Mouse (Mus musculus): ENCODE data around the gene Cyb5rl.

The Cyb5rl gene

GRCm38 (mm10) chr4:107066252-107067124, at the start of gene Cyb5rl, which contains the start of gene Mrpl37:
Gene Cyb5rl, plus strand, starts transcription at chr4:107066988.
Gene Mrpl37, minus strand, starts transcription at chr4:107066868.
- in situ Hi-C loops (cut with MboI, MseI): loop anchor here (10.0 kb wide), 2 partner anchors 232 to 762 kb away; no protein-coding TSS in a partner anchor

- in situ Hi-C loops (cut with MboI, MseI): loop anchor here (10.0 kb wide), 1 partner anchor 118 kb away; no protein-coding TSS in a partner anchor
These were observed 49.5 kb upstream of the Cyb5rl start for GRCm38 (mm10) chr4:107017257-107017656.

DNA sequence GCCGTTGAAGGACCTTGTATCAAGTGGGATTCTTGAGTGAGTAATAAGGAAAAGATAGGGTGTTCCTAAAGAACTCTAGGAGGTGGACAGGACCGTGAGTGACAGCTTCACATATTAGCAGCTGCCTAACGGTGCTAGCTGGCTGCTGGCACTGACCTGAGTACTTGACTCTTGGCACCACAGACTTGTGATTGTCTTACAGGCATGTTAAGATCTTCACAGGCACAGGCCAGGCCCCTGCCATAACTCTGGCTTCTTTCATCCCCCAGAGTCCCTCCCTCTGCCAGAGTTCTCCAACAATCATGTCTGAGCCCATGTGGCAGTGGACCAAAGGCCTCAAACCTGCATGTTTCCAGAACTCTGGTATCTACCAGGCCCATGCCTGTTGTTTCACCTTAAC, 48.3 kb upstream of the Cyb5rl start:
- in situ Hi-C loops (cut with MboI, MseI): loop anchor here (10.0 kb wide), 1 partner anchor 116 kb away; no protein-coding TSS in a partner anchor

DNA sequence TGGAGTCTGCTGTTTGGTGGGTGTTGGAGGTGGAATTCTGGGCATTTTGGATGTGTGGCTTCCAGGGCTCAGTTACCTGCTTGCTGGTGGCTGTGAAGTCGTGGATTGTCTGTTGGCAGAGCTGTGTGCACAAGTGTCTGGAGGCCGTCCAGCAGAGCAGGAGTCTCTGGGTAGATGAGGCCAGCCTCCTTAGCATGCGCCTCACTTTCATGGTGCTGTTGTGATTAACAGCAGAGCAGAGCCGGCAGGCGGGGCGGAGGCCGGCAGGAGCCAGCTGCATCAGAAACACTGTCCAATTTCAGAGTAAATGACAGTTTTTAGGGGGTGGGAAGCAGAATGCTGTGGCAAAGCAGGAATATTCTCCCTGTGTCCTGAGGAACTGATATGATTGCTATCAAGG, 47.8 kb upstream of the Cyb5rl start:
- in situ Hi-C loops (cut with MboI, MseI): loop anchor here (10.0 kb wide), 1 partner anchor 116 kb away; no protein-coding TSS in a partner anchor

DNA sequence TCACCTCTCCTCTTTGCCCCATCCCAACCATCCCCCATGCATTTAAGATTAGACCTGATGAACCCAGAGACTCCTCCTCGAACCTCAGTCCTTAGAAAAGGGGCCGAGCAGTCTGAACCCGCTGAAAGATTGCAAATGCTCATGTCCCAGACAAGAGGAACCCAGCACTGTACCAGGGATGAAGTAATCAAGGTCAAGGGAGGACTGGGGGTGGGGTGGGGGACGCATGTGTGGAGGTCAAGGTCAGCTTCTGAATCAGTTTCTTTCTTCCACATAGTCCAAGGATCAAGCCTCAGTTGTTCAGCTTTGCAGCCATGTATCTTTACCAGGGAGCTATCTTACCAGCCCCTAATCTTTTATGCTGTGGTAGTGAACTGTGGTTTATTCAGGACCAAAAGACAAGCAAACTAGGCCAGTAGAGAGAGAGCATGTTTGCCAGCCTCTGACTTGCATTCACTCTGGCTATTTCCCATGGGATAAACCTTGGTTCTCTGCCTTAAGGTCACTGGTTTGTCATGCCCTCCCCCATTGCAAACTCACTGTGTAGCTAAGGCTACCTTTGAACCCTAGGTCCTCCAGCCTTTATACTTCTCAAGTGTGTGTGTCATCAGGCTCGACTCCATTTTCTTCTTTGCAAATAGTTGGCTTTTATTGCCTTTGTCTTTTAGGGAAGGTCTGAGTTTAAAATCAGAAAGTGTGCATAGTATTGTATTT, 46.3 kb upstream of the Cyb5rl start:
- in situ Hi-C loops (cut with MboI, MseI): no loop called here

DNA sequence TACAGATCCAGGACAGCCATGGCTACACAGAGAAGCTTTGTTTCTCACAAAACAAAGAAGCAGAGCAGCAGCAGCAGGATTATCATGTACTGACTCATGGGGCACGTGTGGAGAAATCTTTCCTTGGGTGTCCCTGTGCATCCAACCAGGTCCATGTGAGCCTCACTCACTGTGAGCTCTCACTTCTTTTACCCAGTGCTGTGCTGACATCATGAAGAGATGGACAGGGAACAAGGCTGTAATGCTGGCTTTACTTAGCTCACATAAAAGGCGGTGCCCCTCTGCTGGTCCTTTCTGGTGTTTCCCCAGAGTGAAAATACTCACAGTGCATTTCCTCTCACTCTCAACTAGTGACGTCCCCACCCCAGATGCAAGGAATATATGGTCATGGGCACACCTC, 45.3 kb upstream of the Cyb5rl start:
- in situ Hi-C loops (cut with MboI, MseI): no loop called here

DNA sequence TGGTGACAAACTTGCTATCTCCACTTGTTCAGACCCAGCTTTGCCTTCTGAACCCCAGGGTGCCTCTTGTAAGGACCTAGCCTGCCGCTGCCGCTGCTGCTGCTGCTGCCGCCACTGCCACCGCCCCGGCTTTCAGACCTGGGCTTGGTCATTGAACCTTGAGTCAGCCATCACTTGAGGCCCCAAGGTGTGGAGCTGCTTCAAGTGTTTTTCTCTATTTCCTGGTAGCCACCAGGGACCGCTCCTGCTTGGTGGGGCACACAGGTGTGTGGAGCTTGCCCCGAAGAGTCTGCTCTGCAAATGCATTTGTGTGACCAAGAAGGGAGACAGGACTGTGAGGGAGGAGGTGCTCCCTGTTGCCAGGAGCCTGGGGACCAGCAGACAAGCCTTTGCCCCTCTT, 41.9 kb upstream of the Cyb5rl start:
- in situ Hi-C loops (cut with MboI, MseI): no loop called here

DNA sequence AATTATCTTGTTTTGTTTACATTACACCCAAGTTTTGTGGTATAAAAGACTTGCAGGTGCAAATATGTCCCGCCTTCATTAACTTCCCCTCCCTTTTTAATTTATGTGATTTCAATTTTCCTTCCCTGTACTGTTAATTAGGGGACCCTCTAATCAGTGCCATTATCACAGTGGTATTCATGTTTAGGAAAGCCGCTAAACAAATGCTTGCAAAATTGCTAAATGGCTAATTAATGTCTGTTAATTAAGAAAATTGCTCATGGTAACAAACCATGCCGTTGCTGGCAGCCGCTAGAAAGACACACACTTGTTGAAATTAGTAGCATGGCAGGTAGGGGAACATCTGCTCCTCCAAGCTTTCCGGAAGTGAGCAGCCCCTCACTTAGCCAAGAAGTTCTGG, 41.4 kb upstream of the Cyb5rl start:
- in situ Hi-C loops (cut with MboI, MseI): no loop called here

DNA sequence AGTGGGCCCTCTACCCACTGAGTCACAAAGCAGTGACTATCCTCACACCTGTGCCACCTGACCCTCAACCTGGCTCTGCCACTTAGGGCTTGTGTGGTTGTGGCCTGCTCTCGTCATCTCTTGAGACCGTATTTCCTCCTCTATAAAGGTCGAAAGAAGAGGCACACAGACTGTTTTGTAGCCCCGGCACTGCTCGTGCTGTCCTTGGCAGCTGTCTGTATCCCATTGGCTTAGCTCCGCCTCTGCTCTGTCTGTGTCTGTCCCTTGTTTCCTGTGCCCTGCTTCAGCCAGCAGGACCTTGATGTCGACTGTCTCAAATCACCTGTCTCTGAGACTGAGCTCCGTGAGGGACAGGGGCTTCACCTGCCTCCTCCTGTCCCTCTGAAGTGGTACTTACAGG, 40.3 kb upstream of the Cyb5rl start:
- in situ Hi-C loops (cut with MboI, MseI): no loop called here

DNA sequence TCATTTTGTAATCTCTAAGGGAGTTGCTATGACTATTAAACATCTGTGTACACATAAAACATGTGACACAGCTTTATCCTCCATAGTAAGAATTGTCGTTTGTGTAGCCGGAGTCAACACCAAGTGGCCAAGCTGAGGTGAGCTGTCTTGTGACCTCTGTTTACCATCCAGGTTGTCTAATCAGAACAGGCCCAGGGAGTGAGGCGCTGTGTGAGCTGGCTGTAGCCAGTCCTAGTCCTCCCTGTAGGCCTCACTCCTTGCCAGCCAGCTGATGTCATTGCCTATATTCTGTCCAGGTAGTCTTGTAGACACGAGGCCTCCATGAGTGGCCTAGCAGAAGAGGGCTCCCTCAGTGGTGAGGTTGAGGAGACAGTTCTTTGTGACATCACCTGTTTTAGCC, 31.1 kb upstream of the Cyb5rl start:
- in situ Hi-C loops (cut with MboI, MseI): no loop called here

- in situ Hi-C loops (cut with MboI, MseI): no loop called here
These were observed 29.8 kb upstream of the Cyb5rl start for GRCm38 (mm10) chr4:107036985-107037384.

- in situ Hi-C loops (cut with MboI, MseI): no loop called here
These were observed 28.5 kb upstream of the Cyb5rl start for GRCm38 (mm10) chr4:107038303-107038702.

GRCm38 (mm10) chr4:107039270-107039669, 27.5 kb upstream of the Cyb5rl start:
- in situ Hi-C loops (cut with MboI, MseI): no loop called here

DNA sequence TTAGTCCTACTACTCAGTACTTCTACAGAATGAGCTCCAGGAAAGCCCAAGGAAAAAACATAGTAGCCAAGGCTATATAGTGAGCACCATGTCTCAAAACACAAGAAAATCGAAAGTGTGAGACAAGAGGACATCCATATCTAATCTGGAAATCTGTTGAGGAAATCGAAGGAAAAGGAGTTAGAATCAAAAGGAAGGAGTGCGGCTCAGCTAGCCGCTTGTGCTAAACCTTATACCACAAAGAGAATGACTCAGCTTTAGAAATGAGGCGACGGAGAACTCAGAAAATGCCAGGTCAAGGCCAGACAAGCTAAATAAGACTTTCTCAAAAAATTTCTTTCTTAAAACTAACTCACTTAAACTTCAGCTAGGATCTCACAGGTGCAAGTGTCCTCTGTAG, 24.5 kb upstream of the Cyb5rl start:
- in situ Hi-C loops (cut with MboI, MseI): no loop called here

- in situ Hi-C loops (cut with MboI, MseI): no loop called here
These were observed 21.6 kb upstream of the Cyb5rl start for GRCm38 (mm10) chr4:107045188-107045587.

- in situ Hi-C loops (cut with MboI, MseI): no loop called here
These were observed 19.0 kb upstream of the Cyb5rl start for GRCm38 (mm10) chr4:107047806-107048205.

GRCm38 (mm10) chr4:107048568-107049162, 18.1 kb upstream of the Cyb5rl start:
- in situ Hi-C loops (cut with MboI, MseI): no loop called here

GRCm38 (mm10) chr4:107051889-107052288, 14.9 kb upstream of the Cyb5rl start:
- in situ Hi-C loops (cut with MboI, MseI): no loop called here

DNA sequence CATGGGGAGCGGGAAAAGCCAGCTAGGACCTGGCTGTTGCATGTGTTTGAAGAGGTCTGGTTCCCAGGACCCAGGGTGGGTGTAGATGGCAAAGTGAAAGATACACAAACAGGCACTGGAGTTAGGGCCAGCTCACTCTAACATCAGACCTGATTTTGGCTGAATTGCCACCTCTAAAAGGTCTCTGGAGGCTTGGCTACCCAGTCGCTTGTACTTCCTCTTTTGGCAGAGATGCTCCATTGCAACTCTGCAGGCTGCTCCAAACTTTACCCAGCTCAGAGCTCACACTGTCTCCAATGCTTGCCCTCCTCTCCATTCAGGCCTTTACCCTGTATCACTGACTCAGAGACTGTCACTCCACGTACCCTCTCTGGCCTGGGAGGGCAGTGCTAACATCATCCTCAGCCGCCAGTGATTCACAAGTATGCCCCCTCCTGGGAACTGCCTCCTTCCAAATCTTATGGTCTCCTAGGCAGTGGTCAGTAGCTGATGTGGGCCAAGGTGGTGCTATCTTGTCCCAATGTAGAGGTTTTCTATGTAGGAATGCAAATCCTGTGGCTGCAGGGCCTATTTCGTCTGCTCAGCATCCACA, 13.7 kb upstream of the Cyb5rl start:
- in situ Hi-C loops (cut with MboI, MseI): no loop called here

DNA sequence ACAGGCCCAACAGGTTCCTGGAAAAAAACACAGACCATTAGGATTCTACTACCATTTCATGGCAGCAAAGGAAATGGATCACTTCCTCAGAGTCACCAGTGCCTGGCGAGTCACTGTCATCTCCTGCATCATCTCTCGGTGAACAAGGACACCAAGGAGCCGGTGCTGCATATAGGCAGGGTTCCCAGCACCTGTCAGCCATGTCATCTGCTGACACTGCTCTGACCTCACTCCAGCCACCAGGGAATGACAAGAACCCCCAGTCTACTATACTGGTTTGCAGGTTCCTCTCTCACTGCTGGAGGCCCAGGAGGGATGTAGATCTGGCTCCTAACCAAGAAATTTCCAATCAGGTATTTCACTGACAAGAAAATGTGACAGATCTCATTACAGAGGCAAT, 10.7 kb upstream of the Cyb5rl start:
- in situ Hi-C loops (cut with MboI, MseI): no loop called here

GRCm38 (mm10) chr4:107058346-107058745, 8.4 kb upstream of the Cyb5rl start:
- in situ Hi-C loops (cut with MboI, MseI): no loop called here

GRCm38 (mm10) chr4:107058781-107059180, 8.0 kb upstream of the Cyb5rl start:
- in situ Hi-C loops (cut with MboI, MseI): no loop called here
